In genomic region chr5:116322365-116323027, GRCm38 (mm10) we compare ENCODE assay signal across 9 mouse cellular contexts. TPM values are rescaled to one million over a fixed set of nuclear protein-coding genes. Genes with fewer than 3 reads are reported as not detected.
DNase-seq lines count a peak whose midpoint lies in the region; ATAC-seq lines count a peak whose summit lies in the region.
"Had no signal": no experiment of that assay in that cellular context is flagged by ENCODE, and none has a peak within 500 bp of the region (broad histone marks: within the 10 kb centered on the region; RNA-seq: fewer than 3 reads in every experiment).

No protein-coding gene starts in this region.

- H3K4me1 ChIP-seq in hindbrain, embryonic 13.5 days (replicated peaks): peaks cover 36% of the 10 kb centered on the region
- peaks cover 25% of the 10 kb centered on the region for H3K4me1 ChIP-seq in limb, embryonic 13.5 days

- H3K9me3 ChIP-seq in hindbrain, embryonic 13.5 days: no peaks in the 10 kb centered on the region
- 0 out of 2 replicates have a peak, but pooled peaks cover 4% of the 10 kb centered on the region for H3K9me3 ChIP-seq in limb, embryonic 13.5 days

- no peak for ATAC-seq in frontal cortex, adult (ENCODE audit: low TSS enrichment)
- ATAC-seq in hindbrain, embryonic 13.5 days (ENCODE audit: low FRiP score): peak; percentile 95
- ATAC-seq in limb, embryonic 13.5 days (ENCODE audit: low FRiP score, low read depth): peak; percentile 54; the same call in 1 of the 2 replicates

- peak; percentile 15 to 17 for DNase-seq in frontal cortex, postnatal 14 days (ENCODE audit: low spot score in 2 of 2)
- DNase-seq in right cerebral cortex, postnatal 4 days: peak; percentile 15
- no peak for DNase-seq in lung, postnatal 25 days (ENCODE audit: low spot score)
- no peak for DNase-seq in testis, postnatal 14 days (ENCODE audit: low spot score)
- DNase-seq in gastrocnemius, postnatal 14 days: no peak
- DNase-seq: lung, embryonic 14.5 days had no signal

- 21% methylated on average over 15 of the region's 15 CpGs for WGBS in hindbrain, embryonic 13.5 days
- WGBS in limb, embryonic 13.5 days: 26% methylated on average over 15 of the region's 15 CpGs

- peak overlapping the region; percentile 88 for H3K27ac ChIP-seq in hindbrain, embryonic 13.5 days
- no peak overlapping the region for H3K27ac ChIP-seq in limb, embryonic 13.5 days

- peak overlapping the region; percentile 31 for H3K4me2 ChIP-seq in hindbrain, embryonic 13.5 days
- H3K4me2 ChIP-seq in limb, embryonic 13.5 days (replicated peaks): peak overlapping the region; percentile 40
- H3K4me2 ChIP-seq: lung, embryonic 14.5 days had no signal

- no peak overlapping the region for H3K4me3 ChIP-seq in hindbrain, embryonic 13.5 days
- H3K4me3 ChIP-seq in limb, embryonic 13.5 days: no peak overlapping the region

- H3K36me3 ChIP-seq in hindbrain, embryonic 13.5 days: no peaks in the 10 kb centered on the region
- H3K36me3 ChIP-seq in limb, embryonic 13.5 days: no peaks in the 10 kb centered on the region

- intact Hi-C loops in gastrocnemius, postnatal 14 days (cut with DNase I; ENCODE audit: low total_unique reads): no loop called here

- H3K27me3 ChIP-seq in hindbrain, embryonic 13.5 days: peaks cover 40% of the 10 kb centered on the region
- peaks cover 14% of the 10 kb centered on the region; the same call in 1 of the 2 replicates for H3K27me3 ChIP-seq in limb, embryonic 13.5 days

- no peak overlapping the region for H3K9ac ChIP-seq in hindbrain, embryonic 13.5 days
- no peak overlapping the region for H3K9ac ChIP-seq in limb, embryonic 13.5 days
- H3K9ac ChIP-seq: lung, embryonic 14.5 days had no signal

RNA-seq across cellular contexts. Expression of gene Ccdc60, which starts 33.7 kb away (rescaled TPM):
- polyA plus RNA-seq in hindbrain, embryonic 13.5 days (2015; fragmentation: Nextera tagmentation; extraction: Ambion mirVana): 2.4 and 2.6 TPM in 2 replicates
- 1.4 and 1.7 TPM in 2 replicates for polyA plus RNA-seq in limb, embryonic 13.5 days (2015; fragmentation: Nextera tagmentation; extraction: Ambion mirVana)
- total RNA-seq in gastrocnemius, postnatal 14 days (2021): not detected

Comparison
In these comparisons a context has a peak if more than half of its experiments do, and no peak if none do; other contexts are left out.
1. DNase-seq: peak in frontal cortex, postnatal 14 days (2 of 2) and right cerebral cortex, postnatal 4 days (single experiment); none in lung, postnatal 25 days (single experiment), testis, postnatal 14 days (single experiment) and gastrocnemius, postnatal 14 days (single experiment).